Mouse (Mus musculus): ENCODE results near the gene Fam193a. TPM values are rescaled to one million over a fixed set of nuclear protein-coding genes. Genes with fewer than 3 reads are reported as not detected.

Fam193a gene
- total RNA-seq, 1 experiment = 19.0 TPM

GRCm38 (mm10) chr5:34385616-34386015, 15.9 kb downstream of the Fam193a start:
- no peak overlapping the region for H3K4me3 ChIP-seq (ENCODE audit: insufficient read depth in 1 of 2, low read depth in 1 of 2, low read length in 2 of 2, poor library complexity in 1 of 2, severe bottlenecking in 1 of 2)
- no peak for DNase-seq (ENCODE audit: low read depth, low spot score)
- TF ChIP-seq MAFK (IDR thresholded peaks at IDR 0.05; ENCODE audit: insufficient read depth, low read depth, low read length) (no peak), HCFC1 (IDR thresholded peaks at IDR 0.05; ENCODE audit: borderline replicate concordance, insufficient read depth, low read length) (no peak), ZC3H11A (IDR thresholded peaks at IDR 0.05; ENCODE audit: borderline replicate concordance, low read depth, low read length) (no peak), CHD2 (IDR thresholded peaks at IDR 0.05; ENCODE audit: low read depth, low read length) (no peak), ZNF384 (IDR thresholded peaks at IDR 0.05; ENCODE audit: low read depth, low read length) (no peak)
- H3K9me3 ChIP-seq (ENCODE audit: control insufficient read depth, insufficient read depth, low read depth, low read length) = no peaks in the 10 kb centered on the region
- H3K27ac ChIP-seq (ENCODE audit: insufficient read depth, low read depth, low read length, poor library complexity, severe bottlenecking) = no peak overlapping the region
- no peaks in the 10 kb centered on the region for H3K4me1 ChIP-seq (ENCODE audit: control insufficient read depth in 2 of 2, insufficient read depth in 2 of 2, low read length in 2 of 2, poor library complexity in 1 of 2)
- no peak overlapping the region for H3K9ac ChIP-seq (ENCODE audit: insufficient read depth, low read depth, low read length, poor library complexity, severe bottlenecking)
- in situ Hi-C loops (cut with MboI; ENCODE audit: low sequenced_read_pairs in 2 of 2, unreplicated experiment in 2 of 2) = no loop called here
- no peaks in the 10 kb centered on the region for H3K36me3 ChIP-seq (ENCODE audit: control insufficient read depth, insufficient read depth, low read length, poor library complexity, severe bottlenecking)

GRCm38 (mm10) chr5:34386744-34387143, 17.0 kb downstream of the Fam193a start:
- Histone ChIP-seq H3K9ac (ENCODE audit: insufficient read depth, low read depth, low read length, poor library complexity, severe bottlenecking) (no peak overlapping the region), H3K36me3 (ENCODE audit: control insufficient read depth, insufficient read depth, low read length, poor library complexity, severe bottlenecking) (no peaks in the 10 kb centered on the region), H3K27ac (ENCODE audit: insufficient read depth, low read depth, low read length, poor library complexity, severe bottlenecking) (no peak overlapping the region), H3K4me1 (ENCODE audit: control insufficient read depth in 2 of 2, insufficient read depth in 2 of 2, low read length in 2 of 2, poor library complexity in 1 of 2) (no peaks in the 10 kb centered on the region), H3K4me3 (ENCODE audit: insufficient read depth in 1 of 2, low read depth in 1 of 2, low read length in 2 of 2, poor library complexity in 1 of 2, severe bottlenecking in 1 of 2) (no peak overlapping the region), H3K9me3 (ENCODE audit: control insufficient read depth, insufficient read depth, low read depth, low read length) (no peaks in the 10 kb centered on the region)
- in situ Hi-C loops (cut with MboI; ENCODE audit: low sequenced_read_pairs in 2 of 2, unreplicated experiment in 2 of 2) = no loop called here
- no peak for TF ChIP-seq ZNF384 (IDR thresholded peaks at IDR 0.05; ENCODE audit: low read depth, low read length)
- no peak for TF ChIP-seq MAFK (IDR thresholded peaks at IDR 0.05; ENCODE audit: insufficient read depth, low read depth, low read length)
- no peak for TF ChIP-seq CHD2 (IDR thresholded peaks at IDR 0.05; ENCODE audit: low read depth, low read length)
- TF ChIP-seq HCFC1 (IDR thresholded peaks at IDR 0.05; ENCODE audit: borderline replicate concordance, insufficient read depth, low read length) = no peak
- no peak for TF ChIP-seq ZC3H11A (IDR thresholded peaks at IDR 0.05; ENCODE audit: borderline replicate concordance, low read depth, low read length)
- no peak for DNase-seq (ENCODE audit: low read depth, low spot score)

GRCm38 (mm10) chr5:34393251-34393650, 23.5 kb downstream of the Fam193a start:
- TF ChIP-seq ZC3H11A (IDR thresholded peaks at IDR 0.05; ENCODE audit: borderline replicate concordance, low read depth, low read length) = no peak
- TF ChIP-seq HCFC1 (IDR thresholded peaks at IDR 0.05; ENCODE audit: borderline replicate concordance, insufficient read depth, low read length) = no peak
- no peak for TF ChIP-seq CHD2 (IDR thresholded peaks at IDR 0.05; ENCODE audit: low read depth, low read length)
- no peak for TF ChIP-seq ZNF384 (IDR thresholded peaks at IDR 0.05; ENCODE audit: low read depth, low read length)
- no peak for TF ChIP-seq MAFK (IDR thresholded peaks at IDR 0.05; ENCODE audit: insufficient read depth, low read depth, low read length)
- no peaks in the 10 kb centered on the region for H3K9me3 ChIP-seq (ENCODE audit: control insufficient read depth, insufficient read depth, low read depth, low read length)
- in situ Hi-C loops (cut with MboI; ENCODE audit: low sequenced_read_pairs in 2 of 2, unreplicated experiment in 2 of 2) = no loop called here

GRCm38 (mm10) chr5:34395347-34395746, 25.6 kb downstream of the Fam193a start:
- Histone ChIP-seq H3K4me3 (ENCODE audit: insufficient read depth in 1 of 2, low read depth in 1 of 2, low read length in 2 of 2, poor library complexity in 1 of 2, severe bottlenecking in 1 of 2) (no peak overlapping the region), H3K27ac (ENCODE audit: insufficient read depth, low read depth, low read length, poor library complexity, severe bottlenecking) (no peak overlapping the region), H3K4me1 (ENCODE audit: control insufficient read depth in 2 of 2, insufficient read depth in 2 of 2, low read length in 2 of 2, poor library complexity in 1 of 2) (peaks cover 0 to 2% of the 10 kb centered on the region in 2 experiments; a peak in 1 of 4 replicates), H3K36me3 (ENCODE audit: control insufficient read depth, insufficient read depth, low read length, poor library complexity, severe bottlenecking) (no peaks in the 10 kb centered on the region), H3K9ac (ENCODE audit: insufficient read depth, low read depth, low read length, poor library complexity, severe bottlenecking) (no peak overlapping the region), H3K9me3 (ENCODE audit: control insufficient read depth, insufficient read depth, low read depth, low read length) (no peaks in the 10 kb centered on the region)
- in situ Hi-C loops (cut with MboI; ENCODE audit: low sequenced_read_pairs in 2 of 2, unreplicated experiment in 2 of 2) = no loop called here
- no peak for TF ChIP-seq ZC3H11A (IDR thresholded peaks at IDR 0.05; ENCODE audit: borderline replicate concordance, low read depth, low read length)
- TF ChIP-seq CHD2 (IDR thresholded peaks at IDR 0.05; ENCODE audit: low read depth, low read length) = no peak
- TF ChIP-seq ZNF384 (IDR thresholded peaks at IDR 0.05; ENCODE audit: low read depth, low read length) = no peak
- no peak for TF ChIP-seq HCFC1 (IDR thresholded peaks at IDR 0.05; ENCODE audit: borderline replicate concordance, insufficient read depth, low read length)
- no peak for DNase-seq (ENCODE audit: low read depth, low spot score)

More at GRCm38 (mm10) chr5:34393251-34393650, 23.5 kb downstream of the Fam193a start:
- no peak overlapping the region for H3K4me3 ChIP-seq (ENCODE audit: insufficient read depth in 1 of 2, low read depth in 1 of 2, low read length in 2 of 2, poor library complexity in 1 of 2, severe bottlenecking in 1 of 2)
- no peak overlapping the region for H3K27ac ChIP-seq (ENCODE audit: insufficient read depth, low read depth, low read length, poor library complexity, severe bottlenecking)
- no peak for DNase-seq (ENCODE audit: low read depth, low spot score)
- H3K9ac ChIP-seq (ENCODE audit: insufficient read depth, low read depth, low read length, poor library complexity, severe bottlenecking) = no peak overlapping the region
- peaks cover 0 to 2% of the 10 kb centered on the region in 2 experiments; a peak in 1 of 4 replicates for H3K4me1 ChIP-seq (ENCODE audit: control insufficient read depth in 2 of 2, insufficient read depth in 2 of 2, low read length in 2 of 2, poor library complexity in 1 of 2)
- no peaks in the 10 kb centered on the region for H3K36me3 ChIP-seq (ENCODE audit: control insufficient read depth, insufficient read depth, low read length, poor library complexity, severe bottlenecking)
